Mouse (Mus musculus) ovary, adult 18-20 months (tissue): ENCODE data around the gene Fam161a.

Experiments
- DNase-seq: peaks from one replicate; pipeline ENCODE4 v3.0.0; 2022; ENCODE audit warnings: low spot score, mixed read lengths

Fam161a gene

DNA sequence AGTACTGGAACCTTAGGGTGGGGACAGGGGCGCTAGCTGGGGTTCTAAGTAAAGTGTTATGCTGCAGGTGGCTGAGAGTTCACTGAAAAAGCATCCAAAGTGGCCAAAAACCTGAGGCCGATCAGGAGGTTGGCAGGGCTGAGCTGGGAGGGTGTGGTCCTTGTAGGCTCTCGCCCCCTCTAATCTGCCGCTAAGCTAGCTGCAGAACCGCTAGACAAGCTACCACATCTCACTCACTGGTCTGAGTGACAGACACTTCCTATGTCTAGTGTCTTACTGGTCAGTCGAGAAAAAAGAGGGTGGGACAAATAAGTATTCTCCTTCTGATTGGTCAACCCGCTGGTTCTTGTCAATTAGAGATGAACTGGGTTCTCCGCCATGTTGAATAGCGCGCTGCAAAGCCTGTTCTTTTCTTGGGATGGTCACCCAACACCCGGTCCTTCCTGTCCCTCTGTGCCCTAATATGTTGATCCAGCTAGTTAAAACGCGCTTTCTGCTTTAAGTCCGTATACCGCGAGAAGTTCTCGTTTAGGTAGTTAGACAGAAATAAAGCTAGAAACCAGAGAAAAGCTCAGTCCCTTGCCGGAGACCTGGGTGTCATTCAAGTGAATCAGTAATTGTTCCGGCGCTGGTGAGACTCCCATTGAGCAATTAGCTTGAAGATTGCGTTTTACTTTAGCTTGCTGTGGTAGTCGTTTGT, at the start of gene Fam161a:
TSS of gene Fam161a (plus strand) at position 51 of the 700 bp plus-strand sequence.
- peak; percentile 66 for DNase-seq

DNA sequence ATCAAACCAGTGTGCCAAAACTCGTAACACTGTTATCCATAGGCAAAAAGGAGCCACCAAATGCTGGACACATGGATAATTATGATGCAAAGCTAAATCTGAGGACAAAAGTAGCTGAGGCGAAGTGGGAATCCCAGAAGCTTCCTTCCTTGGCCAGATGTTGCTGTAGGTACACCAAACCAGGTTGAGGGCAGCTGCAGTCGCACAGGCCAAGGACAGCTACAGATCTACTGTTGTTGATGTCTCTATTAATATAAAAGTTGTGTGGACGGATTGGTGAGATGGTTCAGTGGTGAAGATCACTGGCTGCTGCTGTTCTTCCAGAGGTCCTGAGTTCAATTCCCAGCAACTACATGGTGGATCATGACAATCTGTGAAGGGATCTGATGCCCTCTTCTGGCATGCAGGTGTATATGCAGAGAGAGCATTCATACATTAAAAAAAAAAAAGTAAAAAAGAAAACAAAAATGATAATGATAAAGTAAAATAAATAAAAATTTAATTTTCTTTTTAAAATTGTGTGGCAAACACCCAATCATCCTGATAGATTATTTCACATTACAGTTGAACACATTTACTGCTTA, 49.4 kb upstream of the Fam161a start:
- DNase-seq, result no peak

DNA sequence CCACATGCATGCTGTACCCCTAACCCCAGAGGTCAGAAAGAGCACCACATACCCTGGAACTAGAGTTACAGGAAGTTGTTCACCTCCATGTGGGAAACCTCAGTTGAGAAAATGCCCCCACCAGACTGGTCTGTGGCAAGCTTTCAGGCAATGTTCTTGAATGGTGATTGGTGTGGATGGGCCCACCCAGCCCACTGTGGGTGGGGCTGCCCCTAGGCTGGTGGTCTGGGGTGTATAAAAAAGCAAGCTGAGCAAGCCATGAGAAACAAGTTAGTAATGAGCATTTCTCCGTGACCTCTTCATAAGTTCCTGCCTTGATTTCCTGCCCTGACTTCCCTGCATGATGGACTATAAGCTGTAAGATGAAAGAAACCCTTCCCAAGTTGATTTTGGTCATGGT, 45.2 kb upstream of the Fam161a start:
- DNase-seq, result no peak

DNA sequence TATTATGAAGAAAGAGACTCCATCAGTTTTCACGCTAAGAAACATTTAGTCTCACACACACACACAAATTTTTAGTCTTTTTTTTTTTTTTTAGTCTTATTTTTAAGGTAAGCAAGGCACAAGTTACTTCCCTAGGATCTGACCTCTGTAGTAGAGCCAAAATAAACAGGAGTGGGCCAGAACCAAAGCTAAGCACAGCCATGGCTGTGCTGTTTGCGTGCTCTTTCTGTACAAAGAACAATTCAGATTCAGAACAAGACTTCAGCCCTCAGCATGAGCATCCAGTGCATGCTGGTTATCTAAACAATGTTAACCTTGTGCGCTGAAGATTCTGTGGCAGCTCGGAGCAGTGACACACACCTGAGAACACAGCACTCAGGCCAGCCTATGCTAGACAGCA, 42.9 kb upstream of the Fam161a start:
- no peak for DNase-seq

DNA sequence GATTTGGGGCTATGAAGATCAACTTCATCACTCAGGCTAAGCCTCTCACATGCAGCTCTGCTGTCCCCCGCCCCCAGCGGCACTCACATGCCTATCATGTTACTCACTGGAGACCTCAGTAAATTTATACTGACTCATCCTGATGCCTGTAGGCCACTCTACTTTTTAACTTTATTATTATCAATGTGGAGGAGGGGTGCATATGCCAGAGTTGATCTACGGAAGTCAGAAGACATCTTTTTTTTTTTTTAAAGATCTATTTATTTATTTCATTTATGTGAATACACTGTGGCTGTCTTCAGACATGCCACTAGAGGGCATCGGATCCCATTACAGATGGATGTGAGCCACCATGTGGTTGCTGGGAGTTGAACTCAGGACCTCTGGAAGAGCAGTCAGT, 41.8 kb upstream of the Fam161a start:
- DNase-seq, result no peak

DNA sequence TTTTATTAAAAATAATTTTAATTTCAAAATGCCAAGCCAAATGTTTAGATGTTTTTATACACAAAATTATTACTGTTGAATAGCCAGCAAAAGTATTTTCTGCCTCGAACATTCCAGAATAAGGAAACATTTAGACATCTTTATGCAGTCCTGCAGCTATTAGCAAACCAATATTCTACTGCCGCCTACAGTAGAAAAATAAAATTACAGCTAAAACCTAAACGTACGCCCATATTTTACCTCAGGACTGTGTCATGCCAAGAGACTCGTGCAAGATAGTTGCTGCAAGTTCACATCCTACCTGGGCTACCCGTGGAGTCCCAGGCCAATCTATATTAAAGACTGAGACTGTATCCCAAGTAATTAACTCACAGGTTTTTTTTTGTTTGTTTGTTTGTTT, 37.8 kb upstream of the Fam161a start:
- no peak for DNase-seq

DNA sequence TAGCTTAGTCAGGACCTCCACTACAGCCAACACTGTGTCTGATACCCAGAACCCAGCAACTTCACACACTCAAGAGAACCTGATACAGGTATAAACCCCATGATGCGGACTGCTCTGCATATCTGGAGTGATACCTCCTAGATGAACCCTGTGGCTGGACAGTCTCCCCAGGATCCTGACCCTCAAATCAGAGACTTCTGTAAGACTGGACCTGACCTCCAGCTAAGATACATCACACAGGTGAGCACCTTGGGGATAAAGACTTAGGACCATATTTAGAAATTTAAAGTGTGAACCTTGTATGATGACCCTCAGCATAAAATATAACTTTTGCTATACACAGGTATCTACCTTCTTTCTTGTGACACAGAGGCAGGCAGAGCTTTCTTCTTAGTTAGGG, 36.8 kb upstream of the Fam161a start:
- DNase-seq, result no peak

DNA sequence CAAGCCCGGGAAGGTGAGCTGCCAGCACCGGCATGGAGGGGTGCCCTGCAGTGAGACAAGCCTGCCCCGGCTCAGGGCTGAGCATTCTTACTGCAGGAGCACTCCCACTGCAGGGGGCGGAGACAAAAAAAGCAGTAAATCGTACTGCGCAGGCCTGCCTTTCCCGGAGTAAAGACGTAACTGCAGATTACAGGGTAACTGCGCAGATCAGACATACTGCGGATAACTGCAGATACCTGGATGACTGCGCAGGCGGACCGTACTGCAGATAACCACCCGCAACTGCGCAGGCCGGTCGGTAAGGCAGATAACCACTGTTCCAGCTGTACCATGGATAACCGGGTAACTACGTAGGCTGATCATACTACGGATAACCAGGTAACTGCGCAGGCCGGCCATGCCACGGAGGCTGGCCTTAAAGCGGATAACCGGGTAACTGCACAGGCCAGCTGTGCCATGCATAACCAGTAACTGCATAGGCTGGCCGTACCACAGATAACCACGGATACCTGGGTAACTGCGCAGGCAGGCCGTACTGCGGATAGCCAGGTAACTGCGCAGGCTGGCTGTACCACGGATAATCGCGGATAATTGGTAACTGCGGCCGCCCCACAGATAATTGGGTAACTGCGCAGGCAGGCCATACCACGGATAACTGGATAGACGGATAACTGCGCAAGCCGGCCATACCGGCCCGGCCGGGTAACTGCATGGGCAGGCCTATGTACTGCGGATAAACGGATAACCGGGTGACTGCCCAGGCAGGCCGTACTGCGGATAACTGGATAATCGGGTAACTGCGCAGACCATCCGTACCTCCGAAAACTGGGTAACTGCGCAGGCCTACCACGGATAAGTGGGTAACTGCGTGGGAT, 35.3 kb upstream of the Fam161a start, which contains the start of gene Zrsr1:
TSS of gene Zrsr1 (plus strand) at position 171 of the 875 bp plus-strand sequence.
- peak; percentile 70 for DNase-seq

DNA sequence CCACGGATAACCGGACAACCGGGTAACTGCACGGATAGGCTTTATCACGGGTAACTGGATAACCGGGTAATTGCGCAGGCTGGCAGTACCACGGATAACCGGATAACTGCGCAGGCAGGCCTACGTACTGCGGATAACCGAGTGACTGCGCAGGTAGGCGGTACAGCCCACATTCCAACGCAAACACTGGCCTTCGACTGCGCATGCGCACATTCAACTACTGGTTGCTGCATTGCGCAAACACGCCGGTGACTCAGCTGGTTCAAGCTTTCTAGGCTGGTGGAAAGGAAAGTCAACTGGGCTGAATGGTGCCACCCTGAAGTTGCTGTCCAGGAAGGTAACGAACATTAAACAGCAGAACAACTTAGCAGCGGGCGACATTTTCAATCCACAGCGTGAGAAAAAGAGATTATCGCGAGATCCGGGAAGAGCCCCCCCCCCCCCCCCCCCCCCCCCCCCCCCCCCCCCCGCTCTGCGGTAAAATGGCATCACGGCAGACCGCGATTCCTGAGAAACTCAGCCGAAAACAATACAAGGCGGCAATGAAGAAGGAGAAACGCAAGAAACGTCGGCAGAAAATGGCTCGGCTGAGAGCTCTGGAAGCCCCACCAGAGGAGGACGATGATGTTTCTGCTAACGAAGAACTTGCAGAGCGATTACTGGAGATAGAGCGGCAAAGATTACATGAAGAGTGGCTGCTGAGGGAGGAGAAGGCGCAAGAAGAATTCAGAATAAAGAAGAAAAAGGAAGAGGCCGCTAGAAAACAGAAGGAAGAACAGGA, 34.4 kb upstream of the Fam161a start:
- DNase-seq, result peak; percentile 75

DNA sequence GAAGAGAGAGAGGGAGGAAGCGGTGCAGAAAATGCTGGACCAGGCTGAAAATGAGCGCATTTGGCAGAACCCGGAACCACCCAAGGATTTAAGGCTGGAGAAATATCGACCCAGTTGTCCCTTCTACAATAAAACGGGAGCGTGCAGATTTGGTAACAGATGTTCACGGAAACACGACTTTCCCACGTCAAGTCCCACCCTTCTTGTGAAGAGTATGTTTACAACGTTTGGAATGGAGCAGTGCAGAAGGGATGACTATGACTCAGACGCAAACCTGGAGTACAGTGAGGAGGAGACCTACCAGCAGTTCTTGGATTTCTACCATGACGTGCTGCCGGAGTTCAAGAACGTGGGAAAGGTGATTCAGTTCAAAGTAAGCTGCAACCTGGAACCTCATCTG, 33.7 kb upstream of the Fam161a start:
- DNase-seq, result no peak

DNA sequence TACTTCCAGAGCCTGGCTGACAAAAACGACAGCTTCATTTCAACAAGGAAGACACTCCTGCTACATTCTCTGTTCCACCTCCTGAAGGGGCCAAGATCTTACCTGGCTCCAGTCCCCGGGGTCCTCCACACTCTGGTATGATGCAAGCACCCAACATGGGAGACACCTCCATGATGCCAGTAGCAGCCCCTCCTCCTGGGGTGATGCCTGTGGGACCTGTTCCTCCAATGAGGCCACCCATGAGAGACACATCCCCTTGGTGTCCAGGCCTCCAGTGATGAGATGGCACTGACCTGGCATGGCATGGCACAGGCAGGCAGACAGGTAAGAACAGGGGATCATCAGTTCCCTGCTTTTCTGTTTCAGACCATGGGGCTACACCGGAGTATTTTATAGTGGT, 29.1 kb upstream of the Fam161a start:
- no peak for DNase-seq

DNA sequence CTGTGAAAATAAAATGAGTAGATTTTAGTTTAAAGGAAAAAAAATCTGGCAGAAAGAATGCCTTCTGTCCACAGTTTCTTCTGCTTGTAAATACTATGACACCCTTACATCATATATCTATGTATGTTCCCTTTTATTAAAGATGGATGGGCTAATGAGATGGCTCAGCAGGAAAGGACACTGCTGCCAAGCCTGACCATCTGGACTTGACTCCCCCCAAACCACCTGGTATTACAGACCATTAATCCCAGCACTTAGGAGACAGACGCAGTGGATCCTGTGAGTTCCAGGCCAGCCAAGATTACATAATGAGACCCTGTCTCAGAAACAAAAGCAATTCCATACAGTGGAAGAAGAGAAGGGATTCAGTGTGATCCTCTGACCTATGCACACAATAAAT, 28.6 kb upstream of the Fam161a start:
- no peak for DNase-seq

DNA sequence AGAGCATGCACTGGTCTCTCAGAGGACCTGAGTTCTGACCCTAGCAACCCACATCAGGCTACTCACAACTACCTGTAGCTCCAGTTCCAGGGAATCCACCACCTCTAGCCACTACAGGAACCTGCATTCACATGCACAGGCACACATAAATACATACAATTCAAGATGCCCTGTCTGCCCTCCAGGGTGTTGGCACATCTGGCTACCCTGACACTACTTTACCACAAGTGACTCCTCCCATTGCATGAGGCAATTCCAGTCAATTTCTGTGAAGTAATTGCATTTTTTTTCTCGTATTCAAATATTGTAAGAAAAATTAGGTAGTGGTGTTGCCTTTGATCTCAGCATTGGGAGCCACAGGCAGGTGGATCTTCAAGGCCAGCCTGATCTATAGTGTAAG, 28.1 kb upstream of the Fam161a start:
- no peak for DNase-seq

DNA sequence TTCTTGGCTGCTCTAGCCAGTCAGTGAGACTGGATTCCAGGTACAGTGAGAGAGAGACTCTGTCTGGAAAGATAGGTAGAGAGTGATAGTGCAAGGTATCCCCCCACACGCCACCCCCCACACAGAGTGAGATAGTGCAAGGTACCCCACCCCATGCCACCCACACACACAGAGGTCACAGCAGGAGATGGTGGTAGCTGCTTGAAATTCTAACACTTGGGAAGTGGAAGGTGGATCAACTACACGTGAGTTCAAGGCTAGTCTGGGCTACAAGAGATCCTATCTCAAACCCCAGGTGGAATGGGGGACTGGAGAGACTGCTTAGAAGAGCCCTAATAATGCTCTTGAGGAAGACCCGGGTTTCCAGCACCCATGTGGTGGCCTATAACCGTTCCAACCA, 26.3 kb upstream of the Fam161a start:
- no peak for DNase-seq

DNA sequence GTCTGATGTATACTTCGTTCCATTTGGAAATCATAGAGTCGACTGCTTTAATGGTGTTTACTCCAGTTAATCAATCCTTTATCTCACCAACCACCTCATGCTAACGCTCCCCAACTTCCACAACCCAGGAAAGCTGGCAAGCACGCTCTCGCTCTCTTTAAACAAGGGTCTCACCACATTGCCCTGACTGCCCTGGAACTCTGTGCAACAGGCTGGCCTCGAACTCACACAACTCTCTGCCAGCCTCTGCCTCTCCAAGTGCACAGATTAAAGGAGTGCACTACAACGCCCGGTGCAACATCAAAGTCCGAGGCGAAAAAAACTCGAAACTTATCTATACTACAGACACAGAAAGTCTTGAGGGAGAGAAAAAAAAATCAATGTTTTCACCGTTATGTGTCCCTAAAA, 25.8 kb upstream of the Fam161a start:
- DNase-seq, result no peak

DNA sequence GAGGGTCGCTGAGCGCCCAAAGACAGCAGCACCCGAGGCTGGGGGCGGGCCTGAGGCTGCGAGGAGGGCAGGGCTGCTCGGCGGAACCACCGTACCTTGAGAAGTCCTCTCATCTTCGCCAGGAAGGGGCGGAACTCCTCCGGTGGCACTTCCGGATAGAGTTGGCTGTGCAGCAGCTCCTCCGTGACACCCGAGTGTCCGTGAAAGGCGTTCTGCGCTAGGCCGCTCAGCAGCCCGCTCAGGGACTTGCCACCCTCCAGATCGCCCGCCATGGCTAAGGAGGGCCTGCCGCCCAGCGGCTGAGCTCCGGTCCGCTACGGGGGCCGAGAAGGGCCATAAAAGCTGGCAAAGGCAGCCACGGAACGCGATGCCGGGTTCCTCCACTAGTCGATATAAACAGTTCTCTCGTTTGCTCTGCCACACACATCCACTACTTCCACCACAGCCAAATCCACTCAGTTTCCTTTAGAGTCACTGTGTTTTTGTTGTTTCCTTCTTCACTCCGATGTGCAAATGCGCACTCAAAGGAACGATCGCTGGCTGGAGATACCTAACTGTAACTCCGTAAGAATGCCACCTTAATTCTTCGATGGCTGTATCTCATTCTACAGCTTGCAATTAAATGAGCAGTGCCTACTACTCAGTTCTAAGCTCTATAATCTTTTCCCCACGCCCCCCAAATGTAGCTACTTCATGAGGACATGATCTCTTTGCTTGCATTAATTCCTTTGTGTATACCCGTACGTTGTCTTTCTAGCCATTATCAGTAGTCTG, 25.2 kb upstream of the Fam161a start, which contains the start of the genes Gm28048 and Commd1:
TSS of gene Gm28048 (minus strand) at position 107 of the 774 bp plus-strand sequence.
TSS of gene Commd1 (minus strand) at position 399 of the 774 bp plus-strand sequence.
- DNase-seq, result peak; percentile 92

DNA sequence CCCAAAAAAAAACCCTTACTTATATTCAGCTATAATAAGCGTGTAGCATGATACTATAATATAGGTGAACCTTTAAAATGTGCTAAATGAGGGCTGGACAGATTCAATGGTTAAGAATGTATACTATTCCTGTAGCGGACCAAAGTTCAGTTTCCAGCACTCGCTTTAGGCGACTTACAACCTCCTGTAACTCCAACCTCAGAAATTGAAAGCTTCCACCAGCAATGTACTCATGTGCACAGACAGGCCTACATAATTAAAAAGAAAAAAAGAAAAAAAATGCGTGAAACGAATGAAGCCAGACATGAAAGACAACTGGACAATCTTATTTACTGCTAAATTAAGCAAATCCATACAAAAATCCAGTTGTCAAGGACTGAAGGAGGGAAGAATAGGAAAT, 24.5 kb upstream of the Fam161a start:
- DNase-seq, result no peak

DNA sequence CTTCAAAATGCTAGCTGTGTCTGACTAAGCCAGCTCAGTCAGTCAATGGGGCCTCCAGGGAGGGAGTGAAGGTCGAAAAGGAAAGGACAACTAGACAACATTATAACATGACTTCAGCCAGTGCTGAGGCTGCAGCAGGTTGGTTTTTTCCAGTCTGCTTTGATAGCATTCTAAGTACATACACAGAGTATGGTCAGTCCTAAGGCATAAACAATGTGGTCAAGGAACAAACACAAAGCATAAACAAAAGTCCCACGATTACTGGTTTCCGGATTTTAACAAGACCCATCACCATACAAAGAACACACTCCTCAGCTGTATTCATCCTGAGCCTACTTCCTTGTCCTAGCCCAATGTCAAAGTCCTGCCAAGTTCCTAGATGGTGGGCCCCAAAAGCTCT, 21.8 kb upstream of the Fam161a start:
- no peak for DNase-seq

DNA sequence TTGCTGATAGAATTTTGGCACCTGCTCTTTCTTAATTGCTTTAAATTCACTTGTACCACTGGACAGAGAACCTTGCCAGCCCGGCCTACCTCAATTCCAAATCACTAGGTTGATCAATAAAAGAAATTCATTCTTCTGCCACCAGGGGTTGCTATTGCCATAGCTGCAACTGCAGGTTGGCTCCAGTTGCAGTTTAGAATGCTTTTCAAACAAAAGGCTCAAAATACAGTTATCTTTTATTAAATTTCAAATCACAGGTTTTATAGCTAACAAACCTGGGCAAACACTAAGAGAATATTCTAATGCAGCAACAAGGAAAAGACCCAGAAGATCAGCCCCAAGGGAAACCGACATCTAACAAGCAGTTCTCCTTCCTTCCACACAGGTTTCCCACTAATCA, 20.0 kb upstream of the Fam161a start:
- no peak for DNase-seq

DNA sequence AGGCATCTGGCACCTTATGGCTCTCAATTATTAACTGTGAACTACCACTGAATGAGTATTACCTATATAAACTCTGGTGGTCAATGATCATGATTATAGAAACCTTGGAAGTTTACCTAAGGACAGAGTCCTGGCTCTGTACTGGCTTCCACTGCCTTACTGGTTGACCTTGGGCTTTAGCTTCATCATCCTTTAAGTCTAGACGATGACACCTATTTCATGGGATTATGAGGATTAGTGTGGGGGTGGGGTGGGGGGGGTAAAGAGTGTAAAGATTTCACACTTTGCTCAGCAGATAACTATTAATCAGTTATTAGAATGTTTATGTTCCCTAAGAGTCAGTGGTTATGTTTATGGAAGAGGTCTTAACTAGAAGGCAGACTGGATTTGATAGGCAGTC, 17.5 kb upstream of the Fam161a start:
- no peak for DNase-seq
